Mouse (Mus musculus) ES-E14 (cell line): ENCODE measurements around the gene Rad51b.

Source experiments
- HCFC1 ChIP-seq: IDR thresholded peaks from 2 replicates; pipeline ENCODE4 v1.6.1; 2012; ENCODE audit warnings: low read length, inconsistent platforms, borderline replicate concordance; ENCODE audit not compliant: insufficient read depth
- ZNF384 ChIP-seq: IDR thresholded peaks from 2 replicates; pipeline ENCODE4 v1.6.1; 2012; ENCODE audit warnings: low read depth, low read length, inconsistent platforms

DNA sequence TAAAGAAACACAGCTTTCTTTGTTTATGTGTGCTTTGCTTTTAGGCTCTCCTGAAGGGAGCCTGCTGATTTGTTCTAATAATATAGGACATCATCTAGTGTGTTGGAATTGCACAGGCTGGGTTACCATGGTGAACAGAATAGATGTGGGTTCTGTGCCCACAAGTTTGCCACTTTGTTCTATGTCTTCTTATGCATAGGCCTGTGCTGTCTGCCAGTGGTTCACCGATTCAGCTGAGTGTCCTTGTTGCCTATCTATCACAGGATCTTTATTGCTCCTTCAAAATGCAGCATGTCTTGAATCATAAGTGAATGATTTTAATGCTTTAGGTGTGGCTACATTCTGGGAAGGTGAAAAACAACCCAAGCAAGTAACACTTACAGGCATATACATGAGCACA lies 201.2 kb downstream of the Rad51b start:
- TF ChIP-seq ZNF384 (no peak), HCFC1 (no peak)
